Comparison of ENCODE assay signal across 13 mouse cellular contexts in the genomic region with DNA sequence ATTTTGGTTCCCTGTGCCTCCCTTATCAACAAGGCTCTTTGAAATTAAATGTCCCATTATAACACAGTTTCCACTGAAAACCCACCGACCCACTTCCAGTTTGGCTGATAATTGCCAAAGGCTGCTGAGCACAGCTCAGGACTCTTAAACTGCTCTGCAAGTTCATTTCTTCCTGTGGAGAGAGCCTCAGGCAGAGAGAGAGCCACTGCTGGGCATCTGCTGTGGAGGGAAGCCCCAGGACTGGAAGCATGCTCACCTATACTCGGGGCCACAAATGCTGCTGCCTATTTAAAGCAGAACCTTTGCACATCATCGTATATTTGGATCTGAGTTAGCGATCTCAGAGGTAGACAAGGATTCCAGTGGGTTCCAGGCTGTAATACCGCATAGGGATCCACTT.
DNase-seq lines count a peak whose midpoint lies in the region; ATAC-seq and TF ChIP-seq lines count a peak whose summit lies in the region.
"Had no signal": no experiment of that assay in that cellular context is flagged by ENCODE, and none has a peak within 500 bp of the region (broad histone marks: within the 10 kb centered on the region; RNA-seq: fewer than 3 reads in every experiment).

No protein-coding gene starts in this region.

- no peak for DNase-seq in midbrain, embryonic 10.5 days (ENCODE audit: low spot score)
- DNase-seq in midbrain, postnatal 0 days (ENCODE audit: low spot score), result no peak
- no peak for DNase-seq in forebrain, postnatal 0 days
- no peak for DNase-seq in stomach, postnatal 0 days (ENCODE audit: low spot score)
- DNase-seq in layer of hippocampus, postnatal 10 days (ENCODE audit: low spot score in 2 of 2), result no peak
- DNase-seq in B cell, adult 2 months, result no peak
- DNase-seq: adrenal gland, postnatal 25 days; cerebellum, adult 11-12 months; heart, postnatal 36 days; right cerebral cortex, postnatal 4 days had no signal

- 87% methylated on average over 5 of the region's 5 CpGs for WGBS in midbrain, embryonic 10.5 days
- WGBS in midbrain, postnatal 0 days, result 75% methylated on average over 5 of the region's 5 CpGs
- 67% methylated on average over 5 of the region's 5 CpGs for WGBS in forebrain, postnatal 0 days
- 62% methylated on average over 5 of the region's 5 CpGs for WGBS in intestine, postnatal 0 days
- 61% methylated on average over 5 of the region's 5 CpGs for WGBS in stomach, postnatal 0 days

- H3K9ac ChIP-seq in midbrain, postnatal 0 days (replicated peaks; ENCODE audit: low read length, poor library complexity, severe bottlenecking), result no peak overlapping the region
- H3K9ac ChIP-seq in forebrain, postnatal 0 days, result no peak overlapping the region
- H3K9ac ChIP-seq in intestine, postnatal 0 days (ENCODE audit: low read depth, low read length), result no peak overlapping the region
- no peak overlapping the region for H3K9ac ChIP-seq in stomach, postnatal 0 days (ENCODE audit: low read length)
- H3K9ac ChIP-seq: limb, embryonic 13.5 days had no signal

- H3K4me1 ChIP-seq in midbrain, embryonic 10.5 days, result peaks cover 15% of the 10 kb centered on the region
- no peaks in the 10 kb centered on the region for H3K4me1 ChIP-seq in midbrain, postnatal 0 days (ENCODE audit: insufficient read depth, low read length)
- H3K4me1 ChIP-seq in forebrain, postnatal 0 days (ENCODE audit: insufficient read depth), result no peaks in the 10 kb centered on the region
- no peaks in the 10 kb centered on the region for H3K4me1 ChIP-seq in intestine, postnatal 0 days (replicated peaks; ENCODE audit: control insufficient read depth, insufficient read depth, low read length)
- H3K4me1 ChIP-seq in stomach, postnatal 0 days (replicated peaks; ENCODE audit: control insufficient read depth, insufficient read depth), result peaks cover 3% of the 10 kb centered on the region; the same call in 1 of the 2 replicates

- no peak for TF ChIP-seq EP300 in stomach, postnatal 0 days (optimal IDR thresholded peaks at IDR 0.05)

- peak overlapping the region; percentile 61 for H3K27ac ChIP-seq in midbrain, embryonic 10.5 days (replicated peaks)
- H3K27ac ChIP-seq in midbrain, postnatal 0 days (ENCODE audit: low read depth, low read length), result no peak overlapping the region
- H3K27ac ChIP-seq in forebrain, postnatal 0 days (ENCODE audit: low read depth, low read length), result no peak overlapping the region
- H3K27ac ChIP-seq in intestine, postnatal 0 days (ENCODE audit: low read depth, low read length), result no peak overlapping the region
- H3K27ac ChIP-seq in stomach, postnatal 0 days (replicated peaks), result peak overlapping the region; percentile 81
- H3K27ac ChIP-seq: kidney, postnatal 0 days; limb, embryonic 13.5 days had no signal

- H3K4me3 ChIP-seq in midbrain, embryonic 10.5 days, result no peak overlapping the region
- H3K4me3 ChIP-seq in midbrain, postnatal 0 days (ENCODE audit: low read depth, low read length), result no peak overlapping the region
- H3K4me3 ChIP-seq in forebrain, postnatal 0 days (ENCODE audit: low read depth, low read length), result no peak overlapping the region
- H3K4me3 ChIP-seq in intestine, postnatal 0 days (ENCODE audit: low read depth, low read length), result no peak overlapping the region
- H3K4me3 ChIP-seq in stomach, postnatal 0 days (ENCODE audit: low read depth, low read length), result no peak overlapping the region
- H3K4me3 ChIP-seq: limb, embryonic 13.5 days had no signal

- H3K9me3 ChIP-seq in midbrain, embryonic 10.5 days (replicated peaks), result no peaks in the 10 kb centered on the region
- no peaks in the 10 kb centered on the region for H3K9me3 ChIP-seq in midbrain, postnatal 0 days (ENCODE audit: low read length)
- no peaks in the 10 kb centered on the region for H3K9me3 ChIP-seq in forebrain, postnatal 0 days (ENCODE audit: low read length)
- no peaks in the 10 kb centered on the region for H3K9me3 ChIP-seq in intestine, postnatal 0 days (ENCODE audit: control insufficient read depth)
- no peaks in the 10 kb centered on the region for H3K9me3 ChIP-seq in stomach, postnatal 0 days (ENCODE audit: control insufficient read depth, low read length)
- H3K9me3 ChIP-seq: limb, embryonic 13.5 days had no signal

- H3K27me3 ChIP-seq in midbrain, embryonic 10.5 days (ENCODE audit: low read depth, poor library complexity, severe bottlenecking), result no peaks in the 10 kb centered on the region
- no peaks in the 10 kb centered on the region for H3K27me3 ChIP-seq in midbrain, postnatal 0 days (ENCODE audit: insufficient read depth, low read length)
- no peaks in the 10 kb centered on the region for H3K27me3 ChIP-seq in forebrain, postnatal 0 days (ENCODE audit: insufficient read depth, low read length)
- no peaks in the 10 kb centered on the region for H3K27me3 ChIP-seq in intestine, postnatal 0 days (replicated peaks; ENCODE audit: control insufficient read depth, insufficient read depth, low read length)
- no peaks in the 10 kb centered on the region for H3K27me3 ChIP-seq in stomach, postnatal 0 days (ENCODE audit: control insufficient read depth, insufficient read depth, low read length)

- ATAC-seq in midbrain, postnatal 0 days (ENCODE audit: low FRiP score), result no peak
- ATAC-seq in forebrain, postnatal 0 days, result no peak
- ATAC-seq in intestine, postnatal 0 days, result no peak
- ATAC-seq in stomach, postnatal 0 days (ENCODE audit: low FRiP score, low TSS enrichment), result no peak; the same call in 1 of the 2 replicates

- H3K4me2 ChIP-seq in midbrain, postnatal 0 days (ENCODE audit: low read depth, low read length, poor library complexity, severe bottlenecking), result no peak overlapping the region; the same call in 1 of the 2 replicates
- 0 out of 2 replicates have a peak overlapping the region, but pooled peaks have one; percentile 32 for H3K4me2 ChIP-seq in forebrain, postnatal 0 days (ENCODE audit: low read depth)
- H3K4me2 ChIP-seq in intestine, postnatal 0 days (replicated peaks; ENCODE audit: low read depth), result peak overlapping the region; percentile 27; the same call in 1 of the 2 replicates
- H3K4me2 ChIP-seq in stomach, postnatal 0 days (replicated peaks; ENCODE audit: low read depth), result peak overlapping the region; percentile 34
- H3K4me2 ChIP-seq: limb, embryonic 13.5 days had no signal

- TF ChIP-seq CTCF in midbrain, postnatal 0 days (IDR thresholded peaks at IDR 0.05), result no peak
- TF ChIP-seq CTCF in forebrain, postnatal 0 days (IDR thresholded peaks at IDR 0.05; ENCODE audit: low read depth), result no peak
- no peak for TF ChIP-seq CTCF in intestine, postnatal 0 days (IDR thresholded peaks at IDR 0.05; ENCODE audit: low read depth)
- TF ChIP-seq CTCF in stomach, postnatal 0 days (IDR thresholded peaks at IDR 0.05; ENCODE audit: low read depth), result no peak

- no peaks in the 10 kb centered on the region for H3K36me3 ChIP-seq in midbrain, embryonic 10.5 days
- H3K36me3 ChIP-seq in midbrain, postnatal 0 days (ENCODE audit: insufficient read depth, low read length), result no peaks in the 10 kb centered on the region
- H3K36me3 ChIP-seq in forebrain, postnatal 0 days (ENCODE audit: insufficient read depth), result no peaks in the 10 kb centered on the region
- H3K36me3 ChIP-seq in intestine, postnatal 0 days (ENCODE audit: control insufficient read depth, insufficient read depth), result no peaks in the 10 kb centered on the region
- no peaks in the 10 kb centered on the region for H3K36me3 ChIP-seq in stomach, postnatal 0 days (ENCODE audit: control insufficient read depth, insufficient read depth, low read length)
- H3K36me3 ChIP-seq: limb, embryonic 13.5 days had no signal

Comparison
In these comparisons a context has a peak if more than half of its experiments do, and no peak if none do; other contexts are left out.
1. H3K27ac ChIP-seq: peak in midbrain, embryonic 10.5 days (single experiment) and stomach, postnatal 0 days (single experiment); none in midbrain, postnatal 0 days (single experiment), forebrain, postnatal 0 days (single experiment) and intestine, postnatal 0 days (single experiment).